Mouse (Mus musculus) kidney, adult 2 months (tissue): ENCODE results near the gene Gchfr. TPM values are rescaled to one million over a fixed set of nuclear protein-coding genes. Genes with fewer than 3 reads are reported as not detected.

Experiments
- DNase-seq: peaks from one replicate; pipeline ENCODE4 v3.0.0; 2021
- H3K27ac ChIP-seq: fragments of 200-500 bp; 2 replicates; pipeline ENCODE4 v1.5.1; 2012; ENCODE audit warnings: low read depth, low read length, control low read depth, inconsistent platforms; ENCODE audit not compliant: insufficient read depth
- H3K27me3 ChIP-seq: fragments of 200-500 bp; replicated peaks from 2 replicates; pipeline ENCODE4 v1.6.1; 2012; ENCODE audit warnings: mild to moderate bottlenecking, moderate library complexity, low read length, inconsistent platforms; ENCODE audit not compliant: control insufficient read depth, insufficient read depth
- H3K36me3 ChIP-seq: fragments of 200-500 bp; 2 replicates; pipeline ENCODE4 v1.6.1; 2012; ENCODE audit warnings: mild to moderate bottlenecking, moderate library complexity, low read length, inconsistent platforms; ENCODE audit not compliant: control insufficient read depth, insufficient read depth
- H3K4me1 ChIP-seq: fragments of 200-500 bp; 2 replicates; pipeline ENCODE4 v1.6.1; 2011; ENCODE audit warnings: low read length; ENCODE audit not compliant: control insufficient read depth, insufficient read depth
- H3K4me3 ChIP-seq: fragments of 200-500 bp; 2 replicates; pipeline ENCODE4 v1.5.1; 2011; ENCODE audit warnings: mild to moderate bottlenecking, low read depth, low read length, control low read depth; ENCODE audit not compliant: insufficient read depth
- CTCF ChIP-seq: fragments of 200-500 bp; conservative IDR thresholded peaks from 2 replicates; pipeline ENCODE4 v1.5.1; 2011; ENCODE audit warnings: low read depth, mild to moderate bottlenecking, control low read depth, low read length, moderate library complexity, mixed read lengths; ENCODE audit not compliant: insufficient read depth, insufficient read length
- POLR2A ChIP-seq: fragments of 200-500 bp; IDR thresholded peaks from one replicate; pipeline ENCODE4 v1.6.1; 2011; ENCODE audit warnings: low read depth, low read length, control low read depth
- WGBS: fragments of 180-500 bp; shearing (Covaris S2); methylation state at CpG from one replicate; pipeline ENCODE4 v1.1.7; 2018; 5-methylcytosine and 5-hydroxymethylcytosine counted together
- polyA plus RNA-seq: library from polyadenylated mRNA; depleted of rRNA; stranded (reverse); fragments of >200 nt; gene quantifications from 2 replicates; pipeline ENCODE4 v1.2.3, GENCODE M21; 2012

Gene Gchfr
- polyA plus RNA-seq, 1 experiment: 124 TPM

DNA sequence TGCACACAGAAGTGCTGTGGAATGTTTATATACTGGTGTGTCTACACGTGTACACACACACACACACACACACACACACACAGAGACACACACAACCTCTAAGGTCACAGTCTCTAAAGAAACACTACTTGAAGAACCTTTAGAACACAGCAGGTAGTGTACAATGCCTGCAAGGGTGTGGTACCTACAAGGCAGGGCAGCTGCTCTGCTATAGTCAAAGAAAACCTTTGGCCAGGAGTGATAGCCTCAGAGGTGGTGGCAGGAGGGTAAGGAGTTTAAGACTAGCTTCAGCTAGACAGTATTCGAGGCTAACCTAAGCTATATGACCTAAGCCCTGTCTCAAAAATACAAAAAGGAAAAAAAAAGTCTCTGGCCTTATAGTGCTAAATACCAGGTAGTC, 12.9 kb upstream of the Gchfr start:
- peaks cover 6% of the 10 kb centered on the region for H3K4me1 ChIP-seq
- TF ChIP-seq CTCF (no peak), POLR2A (no peak)
- WGBS: 85% methylated on average over 2 of the region's 2 CpGs
- DNase-seq: no peak
- H3K27me3 ChIP-seq: no peaks in the 10 kb centered on the region
- H3K36me3 ChIP-seq: 0 out of 2 replicates have a peak, but pooled peaks cover 1% of the 10 kb centered on the region
- no peak overlapping the region for H3K4me3 ChIP-seq
- H3K27ac ChIP-seq: no peak overlapping the region

- Histone ChIP-seq H3K4me1 (peaks cover 6% of the 10 kb centered on the region), H3K27me3 (no peaks in the 10 kb centered on the region), H3K27ac (no peak overlapping the region), H3K36me3 (0 out of 2 replicates have a peak, but pooled peaks cover 1% of the 10 kb centered on the region), H3K4me3 (no peak overlapping the region)
- DNase-seq: no peak
- 66% methylated on average over 9 of the region's 9 CpGs for WGBS
- TF ChIP-seq CTCF (no peak), POLR2A (no peak)
These were observed 12.2 kb upstream of the Gchfr start for GRCm38 (mm10) chr2:119155388-119155787.

DNA sequence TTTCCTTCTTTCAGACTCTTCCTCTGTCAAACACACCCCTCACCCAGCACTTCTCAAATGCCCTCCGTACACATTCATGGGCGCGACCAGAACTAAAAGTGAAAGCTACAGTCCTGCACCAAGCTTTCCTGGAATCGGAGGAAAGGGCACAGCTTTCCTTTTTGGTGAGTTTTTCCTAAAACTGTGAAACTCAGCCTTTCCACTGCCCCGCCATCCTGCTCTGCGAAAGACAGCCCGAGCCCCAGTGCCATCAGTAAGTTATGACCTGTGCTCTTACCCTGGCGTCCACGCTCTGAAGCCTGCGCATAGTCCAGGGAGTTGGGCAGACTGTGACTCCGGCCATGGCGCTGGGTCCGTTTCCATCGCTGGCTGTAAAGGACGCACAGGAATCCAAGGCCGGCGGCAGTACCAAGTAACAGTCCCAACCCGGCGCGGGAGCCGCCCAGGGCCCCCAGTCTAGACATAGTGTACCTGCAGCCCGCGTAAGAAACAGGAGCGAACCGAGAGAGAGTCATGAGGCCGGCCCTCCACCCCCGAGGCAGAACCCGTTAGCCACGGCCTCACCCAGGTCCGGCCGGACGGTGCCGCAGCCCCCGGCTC, 11.4 kb upstream of the Gchfr start:
- no peak for TF ChIP-seq CTCF
- no peak for TF ChIP-seq POLR2A
- Histone ChIP-seq H3K4me3 (peak overlapping the region; percentile 86), H3K4me1 (peaks cover 6% of the 10 kb centered on the region), H3K27ac (0 out of 2 replicates have a peak overlapping the region, but pooled peaks have one; percentile 11), H3K27me3 (no peaks in the 10 kb centered on the region), H3K36me3 (no peaks in the 10 kb centered on the region)
- DNase-seq: peak; percentile 51
- WGBS: 2% methylated on average over 34 of the region's 34 CpGs

GRCm38 (mm10) chr2:119156681-119157572, 10.6 kb upstream of the Gchfr start, which contains the start of gene Rmdn3:
Gene Rmdn3, minus strand, starts transcription at chr2:119157034.
- Histone ChIP-seq H3K36me3 (no peaks in the 10 kb centered on the region), H3K4me3 (peak within 1 kb of the TSS; percentile 86), H3K27ac (0 out of 2 replicates have a peak within 1 kb of the TSS, but pooled peaks have one; percentile 11), H3K4me1 (peaks cover 6% of the 10 kb centered on the region), H3K27me3 (no peaks in the 10 kb centered on the region)
- 1% methylated on average over 56 of the region's 57 CpGs for WGBS
- TF ChIP-seq POLR2A (peak; percentile 35), CTCF (no peak)
- peak; percentile 97 for DNase-seq

GRCm38 (mm10) chr2:119157836-119158235, 9.7 kb upstream of the Gchfr start:
- no peak for DNase-seq
- Histone ChIP-seq H3K27me3 (no peaks in the 10 kb centered on the region), H3K27ac (no peak overlapping the region), H3K36me3 (no peaks in the 10 kb centered on the region), H3K4me3 (no peak overlapping the region), H3K4me1 (peaks cover 6% of the 10 kb centered on the region)
- TF ChIP-seq CTCF: no peak
- TF ChIP-seq POLR2A: no peak

- peak; percentile 77 for DNase-seq
- Histone ChIP-seq H3K27me3 (no peaks in the 10 kb centered on the region), H3K27ac (0 out of 2 replicates have a peak overlapping the region, but pooled peaks have one; percentile 16), H3K4me1 (no peaks in the 10 kb centered on the region; the same call in 1 of the 2 replicates), H3K4me3 (no peak overlapping the region), H3K36me3 (no peaks in the 10 kb centered on the region)
- no peak for TF ChIP-seq POLR2A
- no peak for TF ChIP-seq CTCF
- 39% methylated on average over 2 of the region's 2 CpGs for WGBS
These were observed 6.3 kb upstream of the Gchfr start for GRCm38 (mm10) chr2:119161247-119161646.

- H3K36me3 ChIP-seq: no peaks in the 10 kb centered on the region
- no peaks in the 10 kb centered on the region; the same call in 1 of the 2 replicates for H3K4me1 ChIP-seq
- no peak overlapping the region for H3K4me3 ChIP-seq
- no peak for DNase-seq
- TF ChIP-seq CTCF (no peak), POLR2A (no peak)
- 68% methylated on average over 3 of the region's 3 CpGs for WGBS
- no peak overlapping the region for H3K27ac ChIP-seq
- no peaks in the 10 kb centered on the region for H3K27me3 ChIP-seq
These were observed 4.4 kb upstream of the Gchfr start for GRCm38 (mm10) chr2:119163135-119163534.
